Mouse (Mus musculus): ENCODE results near the gene Psat1. TPM values are rescaled to one million over a fixed set of nuclear protein-coding genes. Genes with fewer than 3 reads are reported as not detected.
A peak's percentile ranks its signal among the peaks of the same experiment; 100 is the strongest.

The Psat1 gene
- polyA plus RNA-seq, 1 experiment from 2014 or later = 122 TPM

DNA sequence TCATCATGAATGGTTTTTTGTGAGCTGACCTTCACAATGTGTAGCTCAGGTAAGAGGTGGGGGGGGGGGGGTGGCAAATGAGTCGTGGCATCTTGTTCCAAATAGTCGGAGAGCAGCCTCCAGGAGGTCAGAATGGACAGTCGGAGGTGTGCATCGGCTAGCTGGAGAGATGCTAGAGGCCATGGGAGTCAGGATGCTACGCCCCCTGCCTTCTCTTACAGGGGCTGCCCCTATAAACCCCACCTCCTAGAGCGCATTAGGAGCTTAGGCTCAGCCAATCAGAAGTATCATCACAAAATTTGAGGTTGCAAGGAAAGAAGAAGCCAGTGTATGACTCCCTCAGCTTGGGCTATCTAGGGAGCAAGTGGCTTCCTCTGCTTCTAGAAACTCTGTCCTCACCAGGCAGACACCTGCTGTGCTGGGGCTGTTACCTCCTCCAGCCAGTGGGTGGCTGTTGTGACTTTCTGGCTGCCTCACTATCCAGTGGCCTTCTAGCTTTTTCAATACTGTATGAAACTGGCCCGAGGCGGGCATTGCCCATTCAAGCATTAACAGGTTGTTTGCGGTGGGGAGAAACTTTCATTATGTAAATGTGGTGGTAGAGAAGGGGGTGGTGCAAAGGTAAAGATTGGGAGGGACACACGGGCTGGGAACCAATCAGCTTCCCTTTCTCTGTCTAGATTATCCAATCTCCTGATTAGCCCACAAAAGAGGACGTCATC lies 64.3 kb downstream of the Psat1 start:
- Histone ChIP-seq H3K4me2 (replicated peaks) (no peak overlapping the region), H3K36me3 (no peaks in the 10 kb centered on the region), H3K27ac (no peak overlapping the region), H3K4me3 (replicated peaks) (no peak overlapping the region), H3K9me3 (no peaks in the 10 kb centered on the region), H3K27me3 (0 out of 2 replicates have a peak, but pooled peaks cover 2% of the 10 kb centered on the region), H3K4me1 (replicated peaks) (no peaks in the 10 kb centered on the region), H3K9ac (replicated peaks) (no peak overlapping the region)
- ATAC-seq = no peak
- WGBS = 84% methylated on average over 11 of the region's 11 CpGs

DNA sequence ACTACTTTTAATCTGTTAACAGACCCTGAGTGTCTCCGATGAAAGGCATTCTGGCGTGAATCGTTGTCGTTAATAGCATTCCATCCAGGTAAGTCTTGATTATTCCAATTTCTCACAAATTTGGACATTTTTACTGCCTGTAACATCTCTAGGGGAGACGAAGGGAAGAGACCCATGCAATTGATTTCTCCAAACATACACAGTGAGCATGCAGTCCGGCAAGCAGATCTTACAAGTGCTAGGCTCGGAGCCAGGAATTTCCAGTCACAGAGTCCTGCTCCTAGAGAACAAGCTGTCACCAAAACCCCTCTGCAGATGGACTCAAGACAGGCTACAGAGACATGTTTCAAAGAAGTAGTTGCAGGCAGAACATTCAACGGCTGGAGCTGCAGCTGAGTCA lies 66.4 kb downstream of the Psat1 start:
- H3K4me3 ChIP-seq (replicated peaks) = no peak overlapping the region
- no peaks in the 10 kb centered on the region for H3K9me3 ChIP-seq
- H3K4me1 ChIP-seq (replicated peaks) = no peaks in the 10 kb centered on the region
- WGBS = 89% methylated on average over 8 of the region's 8 CpGs
- no peak for ATAC-seq
- no peaks in the 10 kb centered on the region for H3K36me3 ChIP-seq
- no peak overlapping the region for H3K4me2 ChIP-seq (replicated peaks)
- no peak overlapping the region for H3K27ac ChIP-seq
- no peak overlapping the region for H3K9ac ChIP-seq (replicated peaks)
- H3K27me3 ChIP-seq = 0 out of 2 replicates have a peak, but pooled peaks cover 4% of the 10 kb centered on the region

DNA sequence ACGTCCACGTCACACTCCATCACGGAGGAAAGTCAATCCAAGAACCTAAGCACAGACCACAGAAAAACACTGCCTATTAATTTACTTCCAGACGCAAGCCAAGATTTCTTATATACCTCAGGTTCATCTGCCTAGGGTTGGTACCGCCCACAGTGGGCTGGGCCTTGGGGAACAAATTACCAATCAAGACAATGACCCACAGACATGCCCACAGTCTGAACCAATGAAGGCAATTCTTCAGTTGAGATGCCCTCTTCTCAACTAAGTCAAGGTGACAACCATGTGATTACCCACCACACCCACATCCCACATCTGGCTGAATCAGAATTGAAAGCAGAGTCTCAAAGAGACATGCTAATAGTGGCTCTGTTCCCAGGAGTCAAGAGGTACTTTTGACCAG lies 67.9 kb downstream of the Psat1 start:
- Histone ChIP-seq H3K27me3 (0 out of 2 replicates have a peak, but pooled peaks cover 8% of the 10 kb centered on the region), H3K9ac (replicated peaks) (no peak overlapping the region), H3K9me3 (no peaks in the 10 kb centered on the region), H3K36me3 (no peaks in the 10 kb centered on the region), H3K4me3 (replicated peaks) (no peak overlapping the region), H3K27ac (no peak overlapping the region), H3K4me1 (replicated peaks) (no peaks in the 10 kb centered on the region), H3K4me2 (replicated peaks) (no peak overlapping the region)
- 93% methylated on average over 5 of the region's 5 CpGs for WGBS
- ATAC-seq = no peak

DNA sequence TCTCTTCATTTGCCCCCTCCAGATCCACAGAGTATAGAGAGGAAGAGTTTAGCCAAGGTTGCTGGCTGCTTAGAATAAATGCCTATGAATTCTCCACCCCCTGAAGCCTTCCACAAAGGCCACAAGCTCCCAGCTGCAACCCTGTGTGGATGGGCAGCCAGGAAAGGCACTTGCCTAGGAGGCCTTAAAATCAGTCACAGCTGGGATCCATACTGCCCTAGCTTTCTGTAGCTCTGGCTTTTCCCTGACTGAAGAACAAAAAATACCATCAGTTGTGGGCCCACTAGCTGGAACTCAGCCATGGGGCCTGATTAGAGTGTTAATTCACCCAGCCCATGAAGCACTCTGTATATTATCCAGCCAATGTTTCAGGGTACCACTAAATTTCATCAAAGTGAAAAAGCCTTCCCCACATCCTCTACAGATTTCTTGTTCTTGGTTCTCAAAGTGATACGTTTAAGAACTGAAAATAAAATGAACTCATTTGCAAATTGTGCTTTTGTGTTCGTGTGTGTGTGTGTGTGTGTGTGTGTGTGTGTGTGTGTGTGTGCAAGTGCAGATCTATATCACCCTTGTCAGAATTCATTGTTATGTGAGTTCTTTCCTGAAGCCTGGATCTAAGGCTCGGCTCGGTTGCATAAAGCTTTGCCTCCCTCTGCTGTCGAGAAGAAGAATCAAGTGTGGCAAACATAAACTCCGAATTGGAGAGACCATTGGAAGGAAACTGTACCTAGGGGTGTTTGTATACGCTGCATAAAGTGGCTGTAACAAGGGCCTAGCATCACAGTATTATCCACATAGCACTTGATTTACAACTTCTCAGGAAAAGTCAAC lies 78.1 kb downstream of the Psat1 start:
- H3K9ac ChIP-seq (replicated peaks) = no peak overlapping the region
- no peaks in the 10 kb centered on the region for H3K36me3 ChIP-seq
- H3K27ac ChIP-seq = 0 out of 2 replicates have a peak overlapping the region, but pooled peaks have one; percentile 3
- ATAC-seq = peak; percentile 76
- no peaks in the 10 kb centered on the region for H3K9me3 ChIP-seq
- H3K4me3 ChIP-seq (replicated peaks) = no peak overlapping the region
- WGBS = 22% methylated on average over 7 of the region's 7 CpGs
- peaks cover 31% of the 10 kb centered on the region for H3K27me3 ChIP-seq
- H3K4me2 ChIP-seq (replicated peaks) = no peak overlapping the region
- H3K4me1 ChIP-seq (replicated peaks) = peaks cover 17% of the 10 kb centered on the region

DNA sequence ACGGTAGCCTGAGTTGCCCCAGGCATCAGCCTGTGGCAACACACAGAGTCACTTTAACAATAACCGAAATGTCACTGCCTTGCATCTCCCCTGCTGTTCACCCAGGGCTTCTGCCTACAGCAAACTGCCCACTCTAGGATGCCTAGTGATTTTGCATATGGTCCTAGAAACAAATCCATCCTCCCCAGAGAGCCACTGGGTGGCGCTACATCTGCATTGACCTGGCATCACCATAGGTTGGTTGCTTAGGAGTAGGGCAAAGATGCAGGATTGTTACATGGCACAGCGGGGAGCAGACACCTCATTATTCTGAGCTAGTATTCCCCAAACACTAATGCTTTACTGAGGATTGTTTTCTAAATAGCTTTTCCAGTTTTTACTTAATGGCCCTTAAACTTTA lies 80.3 kb downstream of the Psat1 start:
- peaks cover 53% of the 10 kb centered on the region for H3K27me3 ChIP-seq
- no peak overlapping the region for H3K4me3 ChIP-seq (replicated peaks)
- H3K9ac ChIP-seq (replicated peaks) = no peak overlapping the region
- WGBS = 52% methylated on average over 4 of the region's 4 CpGs
- no peaks in the 10 kb centered on the region for H3K9me3 ChIP-seq
- no peak overlapping the region for H3K4me2 ChIP-seq (replicated peaks)
- H3K27ac ChIP-seq = no peak overlapping the region
- H3K36me3 ChIP-seq = no peaks in the 10 kb centered on the region
- peaks cover 17% of the 10 kb centered on the region for H3K4me1 ChIP-seq (replicated peaks)
- ATAC-seq = no peak

DNA sequence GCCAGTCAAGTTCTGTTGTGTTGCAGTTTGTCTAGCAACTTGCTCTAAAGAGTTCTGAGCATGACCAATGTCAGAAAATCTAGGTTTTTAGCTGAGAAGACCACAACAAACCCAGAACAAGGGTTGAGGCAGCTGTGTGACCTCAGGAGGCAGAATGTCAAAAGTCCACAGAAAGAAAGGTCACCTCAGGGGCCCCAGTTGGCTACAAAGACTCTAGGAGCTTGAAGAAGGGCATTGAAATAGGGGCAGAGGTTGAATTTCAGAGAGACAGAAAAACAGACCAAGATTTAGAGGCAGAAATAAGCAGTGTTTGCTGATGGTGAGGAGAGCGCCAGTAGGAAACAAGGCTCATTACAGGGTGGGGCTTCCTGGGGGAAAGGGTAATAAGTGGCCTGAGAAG lies 81.0 kb downstream of the Psat1 start:
- Histone ChIP-seq H3K4me3 (replicated peaks) (no peak overlapping the region), H3K27ac (no peak overlapping the region), H3K4me2 (replicated peaks) (no peak overlapping the region), H3K9me3 (no peaks in the 10 kb centered on the region), H3K9ac (replicated peaks) (no peak overlapping the region), H3K27me3 (peaks cover 52% of the 10 kb centered on the region), H3K4me1 (replicated peaks) (peaks cover 17% of the 10 kb centered on the region), H3K36me3 (no peaks in the 10 kb centered on the region)
- WGBS = 47% methylated on average over 1 of the region's 1 CpGs
- no peak for ATAC-seq

DNA sequence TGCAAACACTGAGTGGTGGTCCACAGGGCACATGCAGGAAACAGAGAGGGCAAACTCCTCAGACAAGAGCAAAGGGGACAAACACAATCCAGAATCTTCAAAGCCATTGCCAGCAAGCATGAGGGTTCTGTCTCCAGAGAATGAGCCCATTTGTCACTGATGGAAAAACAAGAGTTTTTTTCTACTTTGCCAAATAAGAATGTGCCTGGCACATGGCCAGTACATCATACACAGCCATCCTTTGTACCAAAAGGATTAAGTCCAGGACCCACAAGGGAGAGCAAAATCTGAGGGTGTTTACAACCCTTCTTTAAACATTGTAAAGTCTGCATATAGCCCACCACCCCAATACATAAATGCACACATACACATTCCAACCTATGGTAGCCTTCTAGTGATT lies 81.7 kb downstream of the Psat1 start:
- no peak for ATAC-seq

DNA sequence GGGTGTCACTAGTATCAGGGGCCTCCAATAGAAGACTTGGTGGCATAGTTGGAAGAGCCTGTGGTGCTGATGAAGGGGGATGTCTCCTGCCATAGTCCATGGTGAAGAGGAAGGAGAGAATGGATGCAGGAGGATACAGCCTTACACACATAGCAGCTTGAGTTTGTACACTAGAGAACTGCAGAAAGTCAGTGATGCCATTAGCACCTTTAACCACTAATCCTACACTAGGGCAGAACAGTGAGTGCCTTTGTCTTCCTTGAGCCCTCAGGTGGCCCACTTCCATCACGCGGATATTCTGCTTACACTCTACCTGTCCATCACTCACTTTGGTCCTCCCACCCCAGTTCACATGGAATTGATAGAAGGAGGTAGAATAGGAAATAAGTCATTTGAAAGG lies 83.0 kb downstream of the Psat1 start:
- Histone ChIP-seq H3K4me2 (replicated peaks) (no peak overlapping the region), H3K9ac (replicated peaks) (no peak overlapping the region), H3K27me3 (peaks cover 40% of the 10 kb centered on the region), H3K9me3 (no peaks in the 10 kb centered on the region), H3K4me1 (replicated peaks) (peaks cover 17% of the 10 kb centered on the region), H3K4me3 (replicated peaks) (no peak overlapping the region), H3K36me3 (no peaks in the 10 kb centered on the region), H3K27ac (no peak overlapping the region)
- WGBS = 86% methylated on average over 2 of the region's 2 CpGs
- no peak for ATAC-seq

More for the DNA sequence above, 81.7 kb downstream of the Psat1 start:
- Histone ChIP-seq H3K36me3 (no peaks in the 10 kb centered on the region), H3K4me2 (replicated peaks) (no peak overlapping the region), H3K9ac (replicated peaks) (no peak overlapping the region), H3K4me3 (replicated peaks) (no peak overlapping the region), H3K9me3 (no peaks in the 10 kb centered on the region), H3K27ac (no peak overlapping the region), H3K27me3 (peaks cover 46% of the 10 kb centered on the region), H3K4me1 (replicated peaks) (peaks cover 17% of the 10 kb centered on the region)

DNA sequence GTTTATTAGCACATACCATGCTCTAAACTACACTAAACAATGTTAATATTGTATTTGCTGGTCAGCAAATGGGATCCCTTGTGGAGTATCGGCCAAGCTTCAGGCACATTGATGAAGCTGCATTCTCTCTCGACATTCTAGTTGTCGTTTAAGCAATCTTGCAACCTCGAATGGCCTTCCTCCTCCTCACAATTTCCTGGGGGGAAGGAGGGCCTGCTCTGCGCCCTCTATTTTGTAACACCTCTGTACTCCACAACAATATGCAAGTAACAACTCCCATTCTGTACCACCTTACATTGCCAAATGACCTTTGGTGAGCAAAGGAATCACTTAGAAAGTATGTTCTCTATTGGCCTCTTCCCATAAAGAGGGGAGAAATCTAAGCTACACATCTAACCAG lies 91.8 kb downstream of the Psat1 start:
- Histone ChIP-seq H3K4me3 (replicated peaks) (no peak overlapping the region), H3K27ac (no peak overlapping the region), H3K9ac (replicated peaks) (no peak overlapping the region), H3K4me1 (replicated peaks) (no peaks in the 10 kb centered on the region), H3K27me3 (no peaks in the 10 kb centered on the region), H3K9me3 (no peaks in the 10 kb centered on the region), H3K4me2 (replicated peaks) (no peak overlapping the region), H3K36me3 (no peaks in the 10 kb centered on the region)
- 91% methylated on average over 5 of the region's 5 CpGs for WGBS
- no peak for ATAC-seq

Other genes starting within 250 kb of the Psat1 start
- 43.3 and 45.4 TPM in 2 replicates for gene Cep78, start 37.7 kb upstream of the Psat1 start, polyA plus RNA-seq (2015; fragmentation: Nextera tagmentation; extraction: Ambion mirVana)
- gene Gnaq, start 185.5 kb upstream of the Psat1 start, polyA plus RNA-seq (2015; fragmentation: Nextera tagmentation; extraction: Ambion mirVana) = 79.8 and 82.7 TPM in 2 replicates